Comparison of ENCODE assay signal across 8 mouse cellular contexts in the genomic region with DNA sequence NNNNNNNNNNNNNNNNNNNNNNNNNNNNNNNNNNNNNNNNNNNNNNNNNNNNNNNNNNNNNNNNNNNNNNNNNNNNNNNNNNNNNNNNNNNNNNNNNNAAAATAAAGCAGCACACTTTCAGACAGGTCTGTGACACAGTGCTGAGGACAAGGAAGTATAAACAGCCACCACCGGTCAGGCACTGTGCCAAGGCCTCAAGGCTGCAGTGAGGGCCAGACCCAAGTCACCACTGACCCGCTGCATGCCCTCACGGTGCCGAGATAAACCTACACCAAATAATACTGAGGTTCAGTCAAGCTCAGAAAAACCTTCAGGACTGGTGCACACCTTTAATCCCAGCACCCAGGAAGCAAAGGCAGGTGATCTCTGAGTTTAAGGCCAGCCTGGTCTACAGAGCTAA. TPM values are rescaled to one million over a fixed set of nuclear protein-coding genes. Genes with fewer than 3 reads are reported as not detected.
DNase-seq lines count a peak whose midpoint lies in the region; ATAC-seq lines count a peak whose summit lies in the region.
"Had no signal": no experiment of that assay in that cellular context is flagged by ENCODE, and none has a peak within 500 bp of the region (broad histone marks: within the 10 kb centered on the region; RNA-seq: fewer than 3 reads in every experiment).

No protein-coding gene starts in this region.

- DNase-seq in left cerebral cortex, postnatal 4 days: peak; percentile 46
- no peak for DNase-seq in left cerebral cortex, postnatal 36 days (ENCODE audit: low spot score in 2 of 2)
- DNase-seq in adrenal gland, adult 18-20 months (ENCODE audit: low spot score in 2 of 2): peak; percentile 63 to 73
- DNase-seq in adrenal gland, postnatal 10 days: peak; percentile 87
- peak; percentile 75 to 77 for DNase-seq in cerebellum, postnatal 36 days
- no peak for DNase-seq in adipocyte (ENCODE audit: low spot score)
- DNase-seq: liver had no signal

- ATAC-seq in granulocyte monocyte progenitor cell, adult 5-6 weeks (replicated peaks; ENCODE audit: poor library complexity, severe bottlenecking): no peak

- intact Hi-C loops in left cerebral cortex, postnatal 4 days (cut with DNase I): no loop called here
- intact Hi-C loops in left cerebral cortex, postnatal 36 days (cut with DNase I): no loop called here

RNA-seq across cellular contexts. Expression of gene Cplx2, which starts 13.7 kb away (rescaled TPM):
- total RNA-seq in left cerebral cortex, postnatal 4 days (2021): 100 to 1,000 TPM; 451 to 461 TPM
- total RNA-seq in left cerebral cortex, postnatal 36 days (2021): 100 to 1,000 TPM; 769 to 808 TPM
- total RNA-seq in adrenal gland, adult 18-20 months (2021): 10 to 100 TPM; 20.9 to 21.3 TPM
- total RNA-seq in adrenal gland, postnatal 10 days (2021): 10 to 100 TPM; 23.2 to 36.0 TPM
- total RNA-seq in granulocyte monocyte progenitor cell, adult 5-6 weeks (2014; fragmentation: Nextera tagmentation): not detected in 2 replicates
- total RNA-seq in granulocyte monocyte progenitor cell, adult 5-6 weeks (2017): not detected in 2 replicates

Comparison
In these comparisons a context has a peak if more than half of its experiments do, and no peak if none do; other contexts are left out.
1. DNase-seq: peak in left cerebral cortex, postnatal 4 days (single experiment), adrenal gland, adult 18-20 months (2 of 2), adrenal gland, postnatal 10 days (single experiment) and cerebellum, postnatal 36 days (2 of 2); none in left cerebral cortex, postnatal 36 days (0 of 2) and adipocyte (single experiment).
2. RNA of gene Cplx2, which starts 13.7 kb away (total RNA-seq): 769 to 808 TPM in left cerebral cortex, postnatal 36 days, 451 to 461 TPM in left cerebral cortex, postnatal 4 days, 23.2 to 36.0 TPM in adrenal gland, postnatal 10 days and 20.9 to 21.3 TPM in adrenal gland, adult 18-20 months; not detected in granulocyte monocyte progenitor cell, adult 5-6 weeks; every median in the first group is over 10 times any median in the second.